Mouse (Mus musculus): ENCODE data around the gene Tnfaip8l1.

Tnfaip8l1 gene

DNA sequence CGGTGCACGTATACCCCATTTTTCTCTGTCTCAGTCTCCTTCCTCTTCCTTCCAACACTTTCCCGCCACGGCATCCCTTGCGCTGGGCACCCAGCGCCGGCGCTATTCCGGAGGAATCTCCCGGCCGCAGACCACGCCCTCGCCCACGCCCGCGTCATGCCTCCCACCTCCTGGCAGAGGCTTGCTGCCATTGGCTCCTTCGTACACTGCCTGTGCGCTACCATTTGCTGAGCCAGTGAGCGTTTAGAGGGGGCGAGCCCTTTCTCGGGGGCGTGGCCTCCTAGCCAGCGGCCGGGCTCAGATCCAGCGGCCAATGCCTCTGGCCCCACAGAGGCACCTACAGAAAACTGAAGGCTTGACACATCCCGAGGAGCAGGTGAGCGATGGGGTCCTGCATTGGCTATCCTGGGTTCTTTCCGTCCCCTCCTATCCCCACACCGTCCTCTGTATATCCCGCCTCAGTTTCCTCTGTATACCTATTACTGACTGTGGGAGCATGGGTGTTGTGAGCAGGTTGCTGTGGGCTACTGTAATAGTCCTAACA is at the start of gene Tnfaip8l1:
Gene Tnfaip8l1, plus strand, starts transcription at position 247 of the 544 bp plus-strand sequence.
- peak; percentile 100 for DNase-seq

DNA sequence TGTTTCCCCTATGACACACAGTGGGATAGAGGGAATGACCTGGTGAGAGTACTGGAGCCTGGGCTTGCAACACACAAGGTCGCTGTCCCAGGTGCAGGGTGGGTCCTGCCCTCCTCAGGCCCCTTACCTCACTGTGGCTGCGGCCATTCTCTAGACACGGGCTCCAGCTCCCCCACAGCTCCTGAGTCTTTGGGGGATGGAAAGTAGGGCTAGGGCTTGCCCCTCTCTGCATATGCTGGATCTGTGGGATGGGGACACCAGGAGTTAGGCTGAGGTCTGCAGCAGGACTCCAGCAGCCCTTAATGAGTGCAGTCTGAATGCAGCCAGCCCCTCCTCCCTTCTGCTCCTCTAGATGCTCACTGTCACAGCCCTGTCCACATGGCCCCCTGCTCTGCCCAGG is 49.5 kb upstream of the Tnfaip8l1 start:
- peak; percentile 90 for DNase-seq

DNA sequence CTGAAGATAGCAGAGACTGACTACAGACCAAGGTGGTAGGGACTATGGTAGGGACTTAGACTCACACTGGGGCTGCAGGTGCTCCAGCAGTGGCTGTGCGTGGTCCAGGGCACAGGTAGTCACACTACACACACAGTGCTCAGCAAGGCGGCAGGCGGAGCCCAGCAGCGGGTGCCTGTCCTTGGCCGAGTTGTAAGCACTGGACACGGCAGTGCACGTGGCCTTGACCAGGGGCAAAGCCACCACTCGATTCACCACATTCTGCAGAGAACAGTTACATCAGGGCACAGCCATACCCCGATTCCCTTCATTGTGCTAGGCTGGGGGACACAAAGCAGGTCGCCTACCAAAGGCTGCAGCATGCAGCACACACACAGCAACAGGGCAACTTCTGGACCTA is 46.1 kb upstream of the Tnfaip8l1 start:
- DNase-seq, result peak; percentile 92

DNA sequence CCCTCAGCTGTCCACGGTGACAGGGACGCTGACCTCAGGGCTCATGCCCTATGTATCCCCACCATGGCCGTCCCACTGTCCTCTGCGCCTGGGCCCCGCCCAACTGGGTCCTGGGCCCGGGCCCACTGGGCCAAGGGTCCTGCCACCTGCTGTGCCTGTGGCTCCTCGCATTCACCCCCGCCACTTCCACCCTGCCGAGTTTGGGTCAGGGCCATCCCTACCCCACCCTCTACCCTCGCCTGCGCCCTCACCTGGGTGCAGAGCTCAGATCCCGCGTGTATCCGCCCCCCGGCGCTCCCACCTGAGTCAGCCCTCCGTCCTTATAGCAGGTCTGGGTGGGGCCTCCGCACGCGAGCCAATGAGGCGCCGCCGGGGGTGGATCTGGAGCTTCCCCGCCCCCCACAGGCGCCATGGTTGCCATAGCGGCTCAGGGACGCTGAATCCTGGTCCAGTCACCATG is 45.0 kb upstream of the Tnfaip8l1 start, which contains the start of gene Plin5:
Gene Plin5, minus strand, starts transcription at position 346 of the 460 bp plus-strand sequence.
- DNase-seq, result peak; percentile 99

DNA sequence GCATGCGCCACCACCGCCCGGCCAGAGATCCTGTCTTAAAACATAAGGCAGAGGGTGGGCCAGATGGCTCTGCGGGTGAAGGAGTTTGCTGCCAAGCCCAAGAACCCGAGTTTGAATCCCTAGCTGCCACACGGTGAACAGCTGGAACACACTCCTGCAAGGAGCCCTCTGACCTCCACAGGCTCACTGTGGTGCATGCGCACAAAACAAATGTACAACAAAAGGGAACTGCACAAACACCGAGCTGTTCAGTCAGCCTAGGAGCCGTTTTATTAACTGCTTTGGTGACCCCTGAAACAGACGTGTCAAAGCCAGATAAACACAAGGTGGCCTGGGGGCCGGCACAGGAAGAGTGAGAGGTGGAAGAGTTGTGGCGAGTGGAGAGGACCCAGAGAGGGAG is 42.8 kb upstream of the Tnfaip8l1 start:
- DNase-seq, result no peak

- DNase-seq, result peak; percentile 98
These were observed 42.0 kb upstream of the Tnfaip8l1 start for GRCm38 (mm10) chr17:56119981-56120880.

DNA sequence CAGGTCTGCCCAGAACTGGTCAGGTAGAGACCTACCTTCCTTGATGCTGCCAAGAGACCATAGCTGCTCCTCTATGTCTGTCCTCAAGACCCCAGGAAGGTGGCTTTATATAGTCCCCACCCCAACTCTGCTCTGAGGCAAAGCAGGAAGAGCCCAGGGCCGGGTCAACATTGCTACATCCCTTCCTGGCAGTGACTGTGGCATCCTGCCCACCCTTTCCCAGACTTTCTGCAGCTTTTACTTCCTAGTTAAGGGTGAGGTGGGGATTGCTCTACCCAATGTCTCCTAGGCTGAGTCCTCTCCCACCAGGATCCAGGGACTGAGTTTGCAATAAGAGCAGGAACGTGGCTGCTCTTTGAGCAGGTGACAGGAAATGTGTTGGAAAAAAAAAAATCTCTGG is 40.5 kb upstream of the Tnfaip8l1 start, which contains the start of gene Lrg1:
Gene Lrg1, minus strand, starts transcription at position 176 of the 400 bp plus-strand sequence.
- peak; percentile 90 for DNase-seq

DNA sequence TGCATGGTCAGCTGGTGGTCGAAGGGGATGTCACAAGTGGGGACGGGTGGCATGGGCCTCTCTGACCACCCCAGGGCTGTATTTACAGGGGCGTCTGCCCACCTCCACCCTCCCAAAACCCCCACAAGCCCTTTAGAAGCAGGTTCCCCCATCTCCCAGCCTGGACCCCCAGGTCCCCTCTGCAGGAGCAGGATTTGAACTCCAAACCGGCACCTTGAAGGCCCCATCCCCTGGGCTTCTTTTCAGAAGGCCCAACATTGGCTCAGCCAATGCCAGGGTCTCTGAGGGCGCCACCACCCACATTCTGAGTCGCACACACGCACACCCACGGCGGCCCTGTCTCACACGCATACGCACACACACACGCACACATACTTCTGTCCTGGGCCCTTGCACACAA is 39.1 kb upstream of the Tnfaip8l1 start:
- DNase-seq, result peak; percentile 91

DNA sequence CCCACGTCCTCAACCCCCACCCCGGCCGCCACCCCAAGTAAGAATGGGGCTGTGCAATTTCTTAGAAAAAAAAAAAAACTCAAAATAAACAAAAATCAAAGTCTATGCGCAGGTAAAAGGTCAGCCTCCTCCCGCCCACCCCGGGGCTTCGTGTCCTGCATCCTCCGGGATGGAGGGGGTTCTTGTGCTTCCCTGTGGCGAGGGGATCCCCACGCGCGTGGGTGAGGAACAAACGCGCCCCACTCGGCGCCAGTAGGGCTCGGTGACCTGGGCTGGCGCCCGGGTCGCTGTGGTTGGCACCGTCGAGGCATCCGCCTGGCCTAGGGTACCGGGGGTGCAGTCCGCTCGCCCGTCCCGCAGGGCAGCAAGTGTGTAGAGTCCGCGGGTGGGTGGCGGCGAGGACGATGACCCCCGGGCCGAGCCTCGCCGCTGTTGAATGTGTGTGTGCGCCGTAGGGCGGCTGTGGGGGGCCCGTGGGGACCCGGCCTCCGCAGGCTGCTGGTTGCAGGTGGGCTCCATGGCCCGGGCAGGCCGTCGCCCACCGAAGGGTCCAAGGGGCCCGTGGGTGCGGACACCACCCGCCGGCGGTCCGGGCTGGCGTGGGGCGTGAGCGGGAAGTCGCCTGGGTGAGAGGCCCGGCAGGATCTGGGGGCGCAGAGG is 38.5 kb upstream of the Tnfaip8l1 start:
- peak; percentile 93 for DNase-seq

DNA sequence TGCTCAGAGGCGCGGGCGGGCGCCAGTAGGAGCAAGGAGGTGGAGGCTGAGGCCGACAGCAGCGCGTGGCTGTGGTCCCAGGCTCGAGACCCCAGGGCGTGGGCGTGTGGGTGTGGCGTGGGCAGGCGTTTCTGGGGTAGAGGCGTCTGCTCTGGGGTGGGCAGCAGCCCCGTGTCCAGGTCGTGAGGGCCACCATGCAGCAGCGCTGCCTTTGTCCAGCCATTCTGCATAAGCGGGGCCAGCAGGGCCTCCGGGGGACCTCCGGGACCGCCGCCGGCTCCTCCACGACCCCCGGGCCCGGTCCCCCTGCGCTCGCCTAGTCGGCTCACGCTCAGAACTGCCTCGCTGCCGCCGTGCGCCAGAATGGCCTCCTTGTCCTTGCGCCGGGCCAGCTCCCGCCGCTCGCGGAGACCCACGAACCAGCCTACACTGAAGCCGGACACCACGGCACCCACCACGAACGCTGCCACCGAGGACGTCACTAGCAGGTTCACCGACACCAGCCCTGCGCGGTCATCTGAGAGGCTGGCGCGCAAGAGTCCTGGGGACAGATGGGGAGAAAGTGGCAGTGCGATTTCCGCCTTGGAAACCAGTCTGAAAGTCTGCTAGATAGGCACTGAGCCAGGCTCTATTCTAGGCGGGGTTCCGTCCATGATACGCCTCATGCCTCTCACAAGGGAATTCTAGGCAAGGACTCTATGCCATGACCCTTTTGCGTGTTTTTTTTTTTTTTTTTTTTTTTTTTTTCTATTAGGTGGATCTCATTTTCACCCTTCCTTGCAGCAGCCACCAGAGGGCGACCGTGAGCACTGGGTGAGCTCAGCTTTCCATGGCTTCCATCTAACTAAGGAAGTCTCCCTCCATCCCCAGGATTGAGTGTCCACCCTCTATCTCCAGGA is 37.7 kb upstream of the Tnfaip8l1 start:
- peak; percentile 98 for DNase-seq

- peak; percentile 90 for DNase-seq
These were observed 37.0 kb upstream of the Tnfaip8l1 start for GRCm38 (mm10) chr17:56125276-56125630.

GRCm38 (mm10) chr17:56126175-56126574 is 36.1 kb upstream of the Tnfaip8l1 start:
- peak; percentile 92 for DNase-seq

GRCm38 (mm10) chr17:56128246-56128645 is 34.0 kb upstream of the Tnfaip8l1 start:
- DNase-seq, result peak; percentile 92

GRCm38 (mm10) chr17:56131136-56131535 is 31.1 kb upstream of the Tnfaip8l1 start:
- DNase-seq, result no peak

DNA sequence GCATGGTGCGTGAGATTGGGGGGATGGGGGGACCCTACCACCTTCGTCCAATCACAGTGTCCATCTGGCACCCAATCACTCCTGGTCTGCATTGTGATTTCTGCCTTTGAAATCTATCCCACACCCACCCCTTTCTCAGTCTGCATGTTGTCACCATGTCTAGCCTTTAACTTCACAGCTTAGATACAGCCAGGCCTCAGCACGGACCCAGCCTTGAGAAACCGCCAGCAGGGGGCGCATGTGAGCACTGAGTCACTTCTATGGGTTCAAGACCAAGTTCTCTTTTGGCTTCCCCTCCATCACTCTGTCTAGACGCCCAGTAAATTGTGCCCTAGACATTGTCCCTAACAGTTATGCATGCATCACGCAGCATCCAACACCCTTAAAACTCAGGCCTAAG is 30.5 kb upstream of the Tnfaip8l1 start:
- peak; percentile 96 for DNase-seq

GRCm38 (mm10) chr17:56132661-56133060 is 29.6 kb upstream of the Tnfaip8l1 start:
- peak; percentile 97 for DNase-seq

GRCm38 (mm10) chr17:56133457-56134363 is 28.6 kb upstream of the Tnfaip8l1 start:
- peak; percentile 100 for DNase-seq

DNA sequence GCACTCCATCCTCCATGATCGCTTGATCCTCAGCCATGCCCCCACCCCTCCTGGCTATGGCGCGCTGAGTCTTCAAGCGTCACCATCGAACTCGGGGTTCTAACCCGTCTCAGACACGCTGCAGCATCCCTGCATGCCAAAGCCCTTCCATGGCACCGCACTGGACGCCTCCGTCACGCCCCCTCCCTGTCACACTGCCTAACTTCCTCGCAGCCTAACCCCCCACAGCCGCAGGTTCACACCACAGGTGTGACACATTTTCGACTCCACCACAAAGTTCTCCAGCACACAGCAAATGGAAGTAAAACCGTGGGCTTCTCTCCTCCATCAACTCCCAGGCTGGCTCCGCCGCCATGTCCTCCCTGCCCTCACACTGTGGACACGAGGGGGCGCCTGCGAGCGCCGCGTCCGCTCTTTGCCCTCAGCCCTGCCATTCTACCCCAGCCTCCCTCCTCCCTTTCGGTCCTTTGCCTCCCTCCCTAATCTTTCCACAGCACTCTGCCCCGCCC is 27.8 kb upstream of the Tnfaip8l1 start:
- peak; percentile 98 for DNase-seq

- DNase-seq, result no peak
These were observed 25.7 kb upstream of the Tnfaip8l1 start for GRCm38 (mm10) chr17:56136558-56136957.

DNA sequence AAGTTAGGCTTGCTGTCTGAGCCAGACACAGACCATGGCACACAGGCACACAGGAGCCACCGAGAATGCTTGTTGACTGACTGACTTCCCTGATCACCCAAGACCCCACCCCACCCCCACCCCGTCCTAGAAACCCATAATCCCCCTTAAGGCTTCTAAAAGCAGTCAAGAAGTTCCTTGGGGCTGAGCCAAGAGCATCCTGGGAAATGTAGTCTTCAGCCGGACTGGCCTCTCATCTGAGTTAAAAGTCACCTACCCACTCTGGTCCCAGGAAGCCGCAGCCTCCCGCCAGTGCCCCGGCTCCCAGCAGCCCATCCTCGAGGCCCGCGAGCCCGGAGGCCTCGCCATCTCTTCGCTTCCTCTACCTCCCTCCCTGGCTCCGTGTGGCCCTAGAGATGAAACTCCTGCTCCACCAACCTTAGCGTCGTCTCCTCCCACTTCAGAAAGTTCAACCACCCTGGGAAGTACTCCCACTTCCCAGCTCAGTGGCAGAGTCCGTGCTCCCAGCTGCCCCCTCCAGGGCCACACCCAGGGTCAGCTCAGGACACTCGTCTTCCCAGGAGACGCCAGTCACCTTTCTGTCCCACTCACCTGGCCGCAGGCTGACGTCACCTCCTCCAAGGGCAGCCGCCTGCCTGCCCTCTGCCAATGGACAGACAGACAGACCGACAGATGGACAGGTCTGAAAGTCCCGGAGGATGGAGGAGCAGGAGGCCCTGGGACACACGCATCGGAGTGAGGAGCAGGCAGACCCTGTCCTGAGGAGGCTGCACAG is 24.3 kb upstream of the Tnfaip8l1 start:
- no peak for DNase-seq
